Mouse (Mus musculus) stomach, embryonic 15.5 days (tissue): ENCODE results near the gene Lars2. TPM values are rescaled to one million over a fixed set of nuclear protein-coding genes. Genes with fewer than 3 reads are reported as not detected.

Experiments used
- ATAC-seq: fragments of 200-750 bp; cut with Nextera tagmentation; 2 replicates; pipeline ENCODE4 v1.8.0; 2017; ENCODE audit warnings: low read depth, moderate number of reproducible peaks, moderate TSS enrichment; ENCODE audit not compliant: insufficient read depth, low FRiP score
- H3K27ac ChIP-seq: fragments of 300-500 bp; sonication (generic); 2 replicates; pipeline ENCODE4 v1.5.1; 2015; ENCODE audit warnings: mild to moderate bottlenecking, inconsistent platforms
- H3K27me3 ChIP-seq: fragments of 300-500 bp; sonication (generic); replicated peaks from 2 replicates; pipeline ENCODE4 v1.6.1; 2015; ENCODE audit warnings: inconsistent platforms
- H3K36me3 ChIP-seq: fragments of 300-500 bp; sonication (generic); 2 replicates; pipeline ENCODE4 v1.6.1; 2015; ENCODE audit warnings: inconsistent platforms
- H3K4me1 ChIP-seq: fragments of 300-500 bp; sonication (generic); 2 replicates; pipeline ENCODE4 v1.6.1; 2015; ENCODE audit warnings: inconsistent platforms
- H3K4me2 ChIP-seq: fragments of 300-500 bp; sonication (generic); 2 replicates; pipeline ENCODE4 v1.6.1; 2015; ENCODE audit warnings: mild to moderate bottlenecking, inconsistent platforms
- H3K4me3 ChIP-seq: fragments of 300-500 bp; sonication (generic); replicated peaks from 2 replicates; pipeline ENCODE4 v1.5.1; 2015; ENCODE audit warnings: inconsistent platforms
- H3K9ac ChIP-seq: fragments of 300-500 bp; sonication (generic); 2 replicates; pipeline ENCODE4 v1.6.1; 2015; ENCODE audit warnings: inconsistent platforms
- H3K9me3 ChIP-seq: fragments of 300-500 bp; sonication (generic); 2 replicates; pipeline ENCODE4 v1.6.1; 2016; ENCODE audit warnings: inconsistent platforms
- WGBS: fragments of 180-500 bp; shearing (Covaris S2); methylation state at CpG from one replicate; pipeline ENCODE4 v1.1.7; 2015; 5-methylcytosine and 5-hydroxymethylcytosine counted together
- polyA plus RNA-seq: library from polyadenylated mRNA; unstranded; fragments of >200 nt; fragmentation: Nextera tagmentation; extraction: Ambion mirVana; gene quantifications from 2 replicates; pipeline ENCODE4 v1.2.1, GENCODE M21; 2015

Lars2 gene
- polyA plus RNA-seq, 1 experiment from 2014 or later, result 1,059 TPM

DNA sequence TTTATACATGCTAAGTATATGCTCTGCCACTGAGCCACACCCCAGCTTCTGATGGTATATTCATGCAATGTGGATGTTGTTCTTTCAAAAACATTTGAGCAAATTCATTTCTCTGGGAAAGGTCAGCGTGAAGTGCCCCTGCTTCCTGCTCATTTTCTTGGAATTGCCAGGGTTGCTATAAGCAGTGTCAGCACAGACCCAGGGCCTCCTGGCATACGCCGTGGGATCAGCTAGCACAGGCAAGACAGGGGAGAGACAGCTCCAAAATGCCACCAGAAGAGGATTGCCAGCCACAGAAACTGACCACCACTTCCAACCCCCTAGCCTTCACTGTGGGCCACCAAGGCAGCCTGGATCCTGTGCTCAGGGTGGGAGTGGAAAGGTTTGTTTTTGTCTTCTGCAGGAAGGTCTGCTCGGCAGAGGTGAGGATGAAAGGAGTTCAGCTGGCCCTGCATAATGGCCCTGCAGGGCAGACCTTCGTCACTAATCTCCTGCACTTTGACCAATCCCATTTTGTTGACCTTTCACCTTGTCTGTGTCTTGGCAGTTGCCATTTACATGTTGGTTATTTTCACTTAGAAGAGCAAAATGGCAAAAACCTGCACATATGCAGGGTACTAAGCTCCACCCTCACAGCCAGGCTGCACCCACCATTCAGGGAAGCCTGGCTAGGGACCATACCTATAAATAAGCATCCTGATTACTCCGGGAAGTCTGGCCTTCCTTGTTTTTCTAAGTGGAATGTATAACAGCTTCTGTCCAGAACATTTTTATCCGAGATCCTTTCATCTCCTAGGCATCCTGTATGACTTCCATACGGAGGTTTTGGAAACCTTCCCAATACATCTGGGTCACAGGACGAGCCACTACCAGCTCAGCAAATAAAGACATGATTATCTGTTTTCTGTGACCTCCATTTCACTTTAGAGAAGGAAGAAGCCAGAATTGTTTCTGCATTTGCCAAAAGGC, 90.2 kb downstream of the Lars2 start:
- ATAC-seq, result no peak
- Histone ChIP-seq H3K9me3 (no peaks in the 10 kb centered on the region), H3K36me3 (0 out of 2 replicates have a peak, but pooled peaks cover 2% of the 10 kb centered on the region), H3K4me3 (no peak overlapping the region), H3K27me3 (no peaks in the 10 kb centered on the region), H3K27ac (peak overlapping the region; percentile 37), H3K9ac (no peak overlapping the region), H3K4me2 (no peak overlapping the region), H3K4me1 (no peaks in the 10 kb centered on the region)
- 51% methylated on average over 9 of the region's 9 CpGs for WGBS

DNA sequence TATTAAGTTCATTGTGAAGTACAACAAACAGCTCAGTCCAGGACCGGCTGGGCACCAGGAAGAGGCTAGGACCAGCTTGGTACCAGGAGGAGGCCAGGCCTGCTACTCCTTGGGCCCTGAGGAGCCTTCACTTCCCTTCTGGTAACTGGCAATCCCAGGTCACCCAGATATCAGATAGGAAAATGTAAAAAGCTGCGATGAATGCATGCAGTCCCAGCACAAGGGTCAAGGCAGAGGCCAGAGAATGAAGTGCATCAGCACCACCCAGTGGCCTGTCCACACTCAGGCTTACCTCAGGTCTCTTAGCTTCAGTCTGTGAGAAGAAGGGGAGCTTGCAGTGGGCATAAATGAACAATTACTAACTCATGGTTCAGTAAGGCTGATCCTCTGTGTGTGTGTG, 90.9 kb downstream of the Lars2 start:
- no peaks in the 10 kb centered on the region for H3K4me1 ChIP-seq
- no peak overlapping the region for H3K4me3 ChIP-seq
- ATAC-seq, result no peak
- H3K27ac ChIP-seq, result peak overlapping the region; percentile 37; the same call in 1 of the 2 replicates
- 0 out of 2 replicates have a peak, but pooled peaks cover 2% of the 10 kb centered on the region for H3K36me3 ChIP-seq
- WGBS, result 49% methylated on average over 2 of the region's 2 CpGs
- H3K4me2 ChIP-seq, result no peak overlapping the region
- H3K9ac ChIP-seq, result no peak overlapping the region
- H3K27me3 ChIP-seq, result no peaks in the 10 kb centered on the region
- no peaks in the 10 kb centered on the region for H3K9me3 ChIP-seq

DNA sequence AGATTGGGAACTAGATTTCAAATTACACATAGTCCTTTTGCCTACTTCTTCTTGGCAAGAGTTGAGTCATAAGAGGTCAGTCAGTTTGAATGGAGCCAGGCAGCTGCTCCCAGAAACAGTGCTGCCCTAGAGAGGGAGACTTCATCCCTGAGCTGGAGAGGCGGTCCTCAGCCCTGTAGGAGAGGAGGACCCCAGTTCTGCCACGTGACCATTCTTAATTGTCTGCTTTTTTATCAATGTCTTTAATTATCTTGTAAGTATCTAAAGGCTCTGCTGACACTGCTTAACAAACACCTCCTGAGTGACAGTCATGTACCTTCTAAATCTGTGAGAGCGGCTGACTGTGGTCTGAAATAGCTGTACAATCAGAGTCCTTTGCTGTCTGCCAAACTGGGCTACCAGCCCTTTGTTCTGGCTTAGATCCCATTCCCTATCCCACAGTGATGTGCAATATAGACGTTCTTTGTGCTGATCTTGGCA, 100.5 kb downstream of the Lars2 start:
- Histone ChIP-seq H3K4me1 (no peaks in the 10 kb centered on the region), H3K4me3 (no peak overlapping the region), H3K9me3 (no peaks in the 10 kb centered on the region), H3K27ac (no peak overlapping the region), H3K36me3 (no peaks in the 10 kb centered on the region), H3K27me3 (no peaks in the 10 kb centered on the region), H3K9ac (no peak overlapping the region), H3K4me2 (no peak overlapping the region)
- whole genome bisulfite sequencing, result 82% methylated on average over 4 of the region's 4 CpGs
- no peak for ATAC-seq

DNA sequence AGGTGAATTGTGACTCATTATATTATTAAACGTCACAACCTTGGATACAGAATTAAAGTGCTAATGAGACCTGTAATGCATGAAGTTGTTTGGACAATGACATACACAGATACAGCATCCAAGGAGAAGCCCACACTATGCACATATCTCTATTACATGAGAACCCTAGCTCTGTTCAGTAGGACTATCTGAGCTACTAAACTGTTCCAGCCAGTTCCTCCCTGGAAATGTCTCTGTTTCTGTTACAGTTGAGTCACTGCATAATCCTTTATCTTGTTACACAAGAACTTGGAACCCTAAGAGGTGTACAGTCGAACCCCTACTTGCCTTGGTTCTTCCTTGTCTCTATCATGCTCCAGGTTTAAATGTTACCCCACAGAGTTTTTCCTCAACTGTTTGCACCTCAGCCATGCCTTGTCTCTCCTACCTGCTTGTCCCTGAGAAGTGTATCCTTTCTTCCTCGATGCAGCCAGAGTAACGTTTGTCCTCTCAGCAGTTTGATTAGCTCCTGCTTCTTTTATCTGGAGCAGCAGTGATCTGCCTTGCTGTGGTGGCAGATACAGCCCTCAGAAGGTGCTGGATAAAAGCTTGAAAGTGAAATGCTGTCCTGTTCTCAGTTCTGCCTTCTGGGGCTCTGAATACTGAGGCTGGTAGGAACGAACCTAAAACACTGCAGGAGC, 101.8 kb downstream of the Lars2 start:
- H3K4me1 ChIP-seq, result no peaks in the 10 kb centered on the region
- H3K9me3 ChIP-seq, result no peaks in the 10 kb centered on the region
- no peak overlapping the region for H3K4me2 ChIP-seq
- no peaks in the 10 kb centered on the region for H3K27me3 ChIP-seq
- ATAC-seq, result 0 out of 2 replicates have a peak, but pooled peaks have one; percentile 27
- H3K9ac ChIP-seq, result no peak overlapping the region
- no peaks in the 10 kb centered on the region for H3K36me3 ChIP-seq
- no peak overlapping the region for H3K4me3 ChIP-seq
- no peak overlapping the region for H3K27ac ChIP-seq
- 52% methylated on average over 5 of the region's 5 CpGs for whole genome bisulfite sequencing

DNA sequence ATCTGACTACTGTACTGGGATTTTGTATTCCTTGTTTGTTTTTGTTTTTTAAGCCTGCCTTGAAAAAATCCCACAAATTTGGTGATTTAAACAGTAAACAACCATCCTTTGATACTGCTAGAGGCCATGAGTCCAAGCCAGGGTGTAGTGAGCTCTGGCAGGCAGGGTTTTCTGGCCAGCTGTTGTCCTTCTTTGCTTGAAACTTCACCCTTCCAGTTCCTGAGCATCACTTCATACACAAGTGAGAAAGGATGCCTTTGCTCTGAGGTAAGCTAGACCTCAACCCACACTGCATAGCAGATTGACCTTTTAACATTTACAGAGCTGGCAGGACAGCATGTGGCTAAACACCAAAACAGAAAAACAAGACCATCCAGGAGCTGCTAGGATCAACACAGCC, 102.4 kb downstream of the Lars2 start:
- Histone ChIP-seq H3K4me1 (no peaks in the 10 kb centered on the region), H3K9me3 (no peaks in the 10 kb centered on the region)
- ATAC-seq, result no peak

DNA sequence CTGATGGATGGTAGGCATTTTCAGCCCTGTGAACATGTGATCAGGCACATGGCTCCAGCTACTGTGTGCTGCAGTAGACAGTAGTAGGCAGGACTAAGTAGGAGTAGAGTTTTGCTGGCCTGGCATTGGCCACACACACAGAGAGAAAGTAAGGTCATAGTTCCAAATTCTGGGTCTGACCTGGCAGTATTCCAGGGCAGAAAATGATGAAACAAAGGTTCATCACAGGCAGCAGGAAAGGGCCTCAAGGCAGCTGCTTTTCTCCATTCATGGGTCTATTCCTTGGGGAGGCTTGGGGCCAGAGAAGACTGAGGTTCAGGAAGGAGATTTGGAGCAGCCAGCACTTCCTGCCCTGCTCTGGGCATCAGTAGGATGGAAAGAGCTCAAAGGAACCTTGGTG, 106.7 kb downstream of the Lars2 start:
- H3K9ac ChIP-seq, result no peak overlapping the region
- H3K36me3 ChIP-seq, result no peaks in the 10 kb centered on the region
- no peak overlapping the region for H3K4me3 ChIP-seq
- H3K9me3 ChIP-seq, result no peaks in the 10 kb centered on the region
- no peak overlapping the region for H3K4me2 ChIP-seq
- no peak overlapping the region; the same call in 1 of the 2 replicates for H3K27ac ChIP-seq
- ATAC-seq, result no peak
- H3K4me1 ChIP-seq, result peaks cover 4% of the 10 kb centered on the region; the same call in 1 of the 2 replicates
- no peaks in the 10 kb centered on the region for H3K27me3 ChIP-seq

More for the DNA sequence above, 102.4 kb downstream of the Lars2 start:
- Histone ChIP-seq H3K4me2 (no peak overlapping the region), H3K27me3 (no peaks in the 10 kb centered on the region), H3K4me3 (no peak overlapping the region), H3K36me3 (no peaks in the 10 kb centered on the region), H3K27ac (no peak overlapping the region), H3K9ac (no peak overlapping the region)

DNA sequence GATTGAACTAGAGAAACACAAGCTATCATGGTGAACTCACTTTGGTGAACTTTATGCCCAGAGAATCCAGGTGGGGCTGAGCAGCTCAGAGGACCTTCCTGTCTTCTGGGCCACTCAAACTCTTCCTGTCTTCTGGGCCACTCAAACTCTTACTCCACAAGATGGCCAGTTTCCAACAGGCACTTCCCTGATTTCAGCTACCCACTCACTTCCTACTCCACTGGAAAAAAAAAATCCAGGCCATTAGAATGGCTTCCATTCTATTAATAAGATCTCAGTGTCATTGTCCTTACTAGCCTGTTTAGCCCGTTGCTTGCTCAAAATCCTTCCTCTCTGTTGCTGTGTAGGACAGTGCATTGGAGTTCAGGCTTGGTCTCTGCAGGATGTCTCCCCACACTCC, 108.8 kb downstream of the Lars2 start:
- Histone ChIP-seq H3K36me3 (no peaks in the 10 kb centered on the region), H3K9ac (no peak overlapping the region), H3K4me2 (no peak overlapping the region), H3K9me3 (no peaks in the 10 kb centered on the region), H3K27me3 (no peaks in the 10 kb centered on the region), H3K4me3 (no peak overlapping the region), H3K4me1 (peaks cover 19% of the 10 kb centered on the region), H3K27ac (no peak overlapping the region)
- 75% methylated on average over 1 of the region's 1 CpGs for WGBS
- ATAC-seq, result no peak

DNA sequence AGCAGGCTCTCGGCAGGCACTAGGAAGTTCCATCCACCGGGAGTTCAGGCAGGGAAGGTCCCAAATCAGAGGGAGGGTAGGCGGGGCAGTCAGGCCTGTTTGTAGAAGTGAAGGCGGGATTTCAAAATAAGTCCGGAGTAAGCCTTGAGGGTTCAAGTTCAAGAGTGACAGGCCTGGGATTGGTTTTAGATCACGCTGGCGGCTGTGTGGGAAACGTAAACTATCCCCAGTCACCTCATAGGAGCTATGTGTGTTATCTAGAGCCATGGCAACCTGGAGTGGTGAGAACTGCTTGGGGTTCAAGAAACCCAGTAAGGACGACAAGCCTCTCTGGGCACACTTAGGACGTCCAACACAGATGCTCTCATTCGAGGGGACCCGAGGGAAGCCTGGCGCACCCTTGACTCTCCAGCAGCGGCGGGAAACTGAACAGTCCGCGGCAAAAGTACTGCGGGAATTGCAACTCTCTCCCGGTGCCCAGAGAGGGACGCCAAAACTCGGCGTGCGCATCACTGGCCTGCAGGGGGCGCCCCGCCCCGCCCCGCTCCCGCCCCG, 111.4 kb downstream of the Lars2 start:
- peak overlapping the region; percentile 43 for H3K4me3 ChIP-seq
- no peaks in the 10 kb centered on the region for H3K9me3 ChIP-seq
- H3K36me3 ChIP-seq, result no peaks in the 10 kb centered on the region
- H3K4me2 ChIP-seq, result peak overlapping the region; percentile 79
- peak; percentile 53 for ATAC-seq
- peak overlapping the region; percentile 57; the same call in 1 of the 2 replicates for H3K27ac ChIP-seq
- under 1% methylated on average over 29 of the region's 29 CpGs for WGBS
- H3K4me1 ChIP-seq, result peaks cover 34% of the 10 kb centered on the region
- H3K27me3 ChIP-seq, result no peaks in the 10 kb centered on the region
- H3K9ac ChIP-seq, result no peak overlapping the region

DNA sequence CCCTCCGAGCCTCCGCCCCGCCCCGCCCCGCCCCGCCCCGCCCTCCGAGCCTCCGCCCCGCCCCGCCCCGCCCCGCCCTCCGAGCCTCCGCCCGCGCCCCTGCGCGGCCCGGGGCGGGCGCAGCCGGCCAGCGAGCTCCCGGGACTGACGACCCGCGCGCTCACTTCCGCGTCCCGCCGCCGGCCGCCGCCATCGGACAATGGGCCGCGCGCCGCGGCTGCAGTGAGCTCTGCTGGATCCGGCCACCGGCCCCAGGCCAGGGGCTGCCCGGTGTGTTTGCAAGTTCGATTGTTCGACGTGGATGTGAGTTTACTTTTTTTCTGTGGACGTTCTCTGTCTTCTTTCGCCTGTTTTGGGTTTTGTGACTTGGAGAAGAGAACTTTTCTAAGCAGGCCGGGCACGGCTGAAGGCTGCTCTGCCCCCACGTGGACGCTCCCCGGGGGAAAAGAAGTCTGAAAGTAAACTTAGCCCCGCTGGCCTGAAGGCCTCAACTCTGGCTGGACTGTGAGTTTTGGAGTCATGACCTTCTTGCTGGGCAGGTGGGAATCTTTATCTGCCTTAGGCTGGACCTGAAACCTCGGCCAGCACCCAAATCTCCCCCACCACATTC, 112.0 kb downstream of the Lars2 start, which contains the start of gene Limd1:
Gene Limd1 (plus strand): TSS at position 121 of the 610 bp plus-strand sequence.
- Histone ChIP-seq H3K36me3 (no peaks in the 10 kb centered on the region), H3K4me1 (peaks cover 35% of the 10 kb centered on the region), H3K9me3 (no peaks in the 10 kb centered on the region), H3K4me3 (peak within 1 kb of the TSS; percentile 68), H3K27ac (peak within 1 kb of the TSS; percentile 89), H3K4me2 (peak within 1 kb of the TSS; percentile 96), H3K27me3 (no peaks in the 10 kb centered on the region), H3K9ac (peak within 1 kb of the TSS; percentile 81)
- ATAC-seq, result peak; percentile 85
- WGBS, result under 1% methylated on average over 41 of the region's 57 CpGs

DNA sequence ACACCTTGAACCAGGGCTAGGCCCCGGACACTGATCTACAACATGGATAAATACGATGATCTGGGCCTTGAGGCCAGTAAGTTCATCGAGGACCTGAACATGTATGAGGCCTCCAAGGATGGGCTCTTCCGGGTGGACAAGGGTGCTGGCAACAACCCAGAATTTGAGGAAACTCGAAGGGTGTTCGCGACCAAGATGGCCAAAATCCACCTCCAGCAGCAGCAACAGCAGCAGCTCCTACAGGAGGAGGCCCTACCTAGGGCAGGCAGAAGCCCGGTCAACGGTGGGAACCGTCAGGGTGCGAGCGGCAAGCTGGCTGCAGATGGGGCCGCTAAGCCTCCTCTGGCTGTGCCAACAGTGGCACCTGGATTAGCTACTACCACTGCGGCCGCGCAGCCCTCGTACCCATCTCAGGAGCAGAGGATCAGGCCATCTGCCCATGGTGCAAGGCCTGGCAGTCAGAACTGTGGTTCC, 112.5 kb downstream of the Lars2 start:
- H3K27me3 ChIP-seq, result no peaks in the 10 kb centered on the region
- H3K4me3 ChIP-seq, result peak overlapping the region; percentile 68
- H3K9me3 ChIP-seq, result no peaks in the 10 kb centered on the region
- 0 out of 2 replicates have a peak, but pooled peaks have one; percentile 20 for ATAC-seq
- H3K4me2 ChIP-seq, result peak overlapping the region; percentile 96
- no peaks in the 10 kb centered on the region; the same call in 1 of the 2 replicates for H3K36me3 ChIP-seq
- H3K4me1 ChIP-seq, result peaks cover 36% of the 10 kb centered on the region
- peak overlapping the region; percentile 81 for H3K9ac ChIP-seq
- peak overlapping the region; percentile 89 for H3K27ac ChIP-seq
- WGBS, result 9% methylated on average over 17 of the region's 17 CpGs

DNA sequence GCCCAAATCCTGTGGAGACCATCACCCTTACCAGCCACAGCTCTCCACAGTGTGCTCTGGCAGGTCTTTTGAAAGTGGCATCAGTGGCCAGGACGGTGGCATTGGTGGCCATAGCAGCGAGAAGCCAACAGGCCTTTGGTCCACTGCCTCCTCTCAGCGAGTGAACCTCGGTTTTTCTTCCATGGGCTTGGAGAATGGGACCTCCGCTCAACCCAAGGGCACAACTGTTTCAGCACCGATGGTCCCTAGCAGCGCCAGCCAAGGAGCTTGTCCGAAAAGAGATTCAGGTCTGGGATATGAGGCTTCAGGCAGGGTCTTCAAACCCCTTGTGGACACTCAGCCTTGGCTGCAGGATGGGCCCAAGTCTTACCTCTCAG, 113.1 kb downstream of the Lars2 start:
- Histone ChIP-seq H3K27ac (no peak overlapping the region), H3K4me1 (peaks cover 38% of the 10 kb centered on the region), H3K36me3 (no peaks in the 10 kb centered on the region; the same call in 1 of the 2 replicates), H3K4me2 (peak overlapping the region; percentile 96), H3K27me3 (no peaks in the 10 kb centered on the region), H3K9me3 (no peaks in the 10 kb centered on the region), H3K9ac (peak overlapping the region; percentile 81), H3K4me3 (peak overlapping the region; percentile 68)
- WGBS, result 82% methylated on average over 8 of the region's 8 CpGs
- ATAC-seq, result no peak
